Mouse (Mus musculus) mouse embryonic stem cell (cell line): ENCODE results near the gene Psmb6.
"Not testable (repeated sequence)": the region's sequence is repeated elsewhere in the genome, so short reads cannot be mapped to it uniquely, and the experiment has no call there.

Source experiments
- in situ Hi-C, 2 experiments: fragments of 300-500 bp; cut with MboI; formaldehyde crosslinking; loops; 1 replicate in 1 of 2; 3 replicates in 1 of 2; pipeline ENCODE4 v1.14.3; 2019 to 2020; ENCODE audit warnings: low sequenced_read_pairs in 2 of 2, low pct_unique_long_range_greater_than_20kb in 1 of 2, mixed read lengths in 1 of 2; ENCODE audit not compliant: unreplicated experiment in 1 of 2

Psmb6 gene

GRCm38 (mm10) chr11:70518436-70518835 lies 6.7 kb upstream of the Psmb6 start:
- in situ Hi-C loops: no loop called here

GRCm38 (mm10) chr11:70518923-70519322 lies 6.2 kb upstream of the Psmb6 start, which contains the start of gene Gltpd2:
Gene Gltpd2, plus strand, starts transcription at chr11:70519196.
- in situ Hi-C loops: no loop called here

- in situ Hi-C loops: loop anchor here in 1 of 2 experiments (10.0 kb wide), 1 partner anchor 95 kb away; the partner anchor contains the start of genes 4930544D05Rik and Chrne
These were observed 4.9 kb upstream of the Psmb6 start for GRCm38 (mm10) chr11:70520178-70520769.

- in situ Hi-C loops: loop anchor here in 1 of 2 experiments (10.0 kb wide), 1 partner anchor 91 kb away; the partner anchor contains the start of genes 4930544D05Rik and Chrne
These were observed 1.7 kb upstream of the Psmb6 start for GRCm38 (mm10) chr11:70523306-70523989.

GRCm38 (mm10) chr11:70524782-70525181 lies 385 bp upstream of the Psmb6 start:
- in situ Hi-C loops: loop anchor here (5.0 to 10.0 kb wide), 2 partner anchors 90 to 93 kb away; partner anchors contain the start of genes 4930544D05Rik (in 2 of the 2) and Chrne (in 2 of the 2)

- in situ Hi-C loops: loop anchor here (5.0 to 10.0 kb wide), 2 partner anchors 89 to 92 kb away; partner anchors contain the start of genes 4930544D05Rik (in 2 of the 2) and Chrne (in 2 of the 2)
These were observed 559 bp downstream of the Psmb6 start for GRCm38 (mm10) chr11:70525726-70526125.

GRCm38 (mm10) chr11:70526211-70526610 lies 1.0 kb downstream of the Psmb6 start:
- in situ Hi-C loops: loop anchor here (5.0 to 10.0 kb wide), 2 partner anchors 89 to 91 kb away; partner anchors contain the start of genes 4930544D05Rik (in 2 of the 2) and Chrne (in 2 of the 2)

- in situ Hi-C loops: loop anchor here (5.0 to 10.0 kb wide), 2 partner anchors 86 to 89 kb away; partner anchors contain the start of genes 4930544D05Rik (in 2 of the 2) and Chrne (in 2 of the 2)
These were observed 3.4 kb downstream of the Psmb6 start for GRCm38 (mm10) chr11:70528610-70529009.

- in situ Hi-C loops: not testable (repeated sequence)
These were observed 5.9 kb downstream of the Psmb6 start for GRCm38 (mm10) chr11:70531065-70531464.

GRCm38 (mm10) chr11:70532839-70533238 lies 7.7 kb downstream of the Psmb6 start, which contains the start of gene Gm40193:
Gene Gm40193, minus strand, starts transcription at chr11:70532939.
- in situ Hi-C loops: no loop called here

GRCm38 (mm10) chr11:70539423-70539822 lies 14.3 kb downstream of the Psmb6 start:
- in situ Hi-C loops: no loop called here

- in situ Hi-C loops: no loop called here
These were observed 14.9 kb downstream of the Psmb6 start, which contains the start of gene Pld2 for GRCm38 (mm10) chr11:70539877-70540587. Gene Pld2, plus strand, starts transcription at chr11:70540064.

- in situ Hi-C loops: no loop called here
These were observed 15.8 kb downstream of the Psmb6 start for GRCm38 (mm10) chr11:70540928-70541327.

GRCm38 (mm10) chr11:70541415-70541814 lies 16.2 kb downstream of the Psmb6 start:
- in situ Hi-C loops: no loop called here

GRCm38 (mm10) chr11:70544496-70544895 lies 19.3 kb downstream of the Psmb6 start:
- in situ Hi-C loops: no loop called here

- in situ Hi-C loops: no loop called here
These were observed 26.4 kb downstream of the Psmb6 start for GRCm38 (mm10) chr11:70551526-70551925.

- in situ Hi-C loops: no loop called here
These were observed 28.8 kb downstream of the Psmb6 start for GRCm38 (mm10) chr11:70553940-70554339.

GRCm38 (mm10) chr11:70557545-70557944 lies 32.4 kb downstream of the Psmb6 start:
- in situ Hi-C loops: no loop called here

GRCm38 (mm10) chr11:70561937-70562286 lies 36.7 kb downstream of the Psmb6 start:
- in situ Hi-C loops: no loop called here
